Mouse (Mus musculus): ENCODE measurements at regions not wholly inside any gene's neighbourhood (a gene's known extent, or its start where the extent isn't known, plus 50 kb on each side); places are given as distances from the start of the nearest gene placed in this dataset.

DNA sequence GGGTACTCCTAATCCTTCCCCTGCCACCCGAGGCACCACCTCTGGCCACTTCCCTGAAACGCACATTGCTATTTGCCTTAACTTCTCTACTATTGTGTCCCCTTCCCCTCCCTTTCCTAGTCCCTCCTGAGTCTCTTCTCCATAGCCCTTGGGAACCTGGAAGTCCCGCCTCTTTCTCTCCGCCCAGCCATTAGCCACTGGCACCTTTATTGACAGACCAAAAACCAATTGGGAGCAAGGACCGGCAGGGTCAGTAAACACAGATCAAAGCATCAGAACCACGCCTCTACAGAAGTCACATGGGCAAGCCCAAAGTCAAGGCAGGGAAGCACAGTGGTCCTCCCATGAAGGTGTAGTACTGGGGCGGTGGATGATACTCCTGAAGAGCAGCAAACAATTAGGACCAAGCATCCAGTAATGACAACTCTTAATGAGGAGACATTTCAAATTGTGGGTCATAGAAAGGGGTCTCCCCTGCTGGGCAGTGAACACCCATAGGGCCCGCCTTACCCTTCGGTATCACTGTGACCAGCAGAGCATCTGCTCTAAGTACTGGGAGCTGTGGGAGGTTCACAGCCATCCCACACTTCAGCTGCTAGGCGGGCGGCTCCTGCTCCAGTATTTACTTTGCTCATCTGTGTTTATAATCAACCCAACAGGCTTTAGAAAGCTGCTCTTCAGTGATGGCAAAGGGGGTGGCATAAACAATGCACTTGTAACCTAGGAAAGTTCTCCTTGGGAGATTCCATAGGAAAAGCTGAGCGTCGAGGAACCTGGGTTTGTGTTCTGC lies 226.5 kb upstream of the Mphosph6 start:
- peak in 1 of 2 experiments; percentile 23 for DNase-seq (ENCODE audit: low spot score in 2 of 2)

DNA sequence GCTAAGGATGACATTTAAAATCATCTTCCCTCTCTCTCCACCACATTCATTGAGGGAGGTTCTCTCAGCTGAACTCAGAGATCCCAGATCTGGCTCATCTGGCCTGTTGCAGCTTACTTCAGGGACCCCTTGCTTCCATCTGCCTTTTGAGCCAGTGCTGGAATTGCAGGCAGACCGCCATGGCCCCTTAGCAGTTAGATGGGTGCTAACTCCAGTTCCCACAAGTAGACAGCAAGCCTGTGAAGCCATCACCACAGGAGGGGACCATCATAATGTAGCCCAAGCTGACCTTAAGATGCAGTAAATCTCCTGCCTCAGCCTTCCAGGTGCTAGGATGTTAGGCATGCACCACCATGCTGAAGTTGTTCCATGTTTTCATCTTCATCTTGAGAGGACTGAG lies 221.7 kb upstream of the Mphosph6 start:
- no peak for DNase-seq (ENCODE audit: low spot score in 2 of 2)

DNA sequence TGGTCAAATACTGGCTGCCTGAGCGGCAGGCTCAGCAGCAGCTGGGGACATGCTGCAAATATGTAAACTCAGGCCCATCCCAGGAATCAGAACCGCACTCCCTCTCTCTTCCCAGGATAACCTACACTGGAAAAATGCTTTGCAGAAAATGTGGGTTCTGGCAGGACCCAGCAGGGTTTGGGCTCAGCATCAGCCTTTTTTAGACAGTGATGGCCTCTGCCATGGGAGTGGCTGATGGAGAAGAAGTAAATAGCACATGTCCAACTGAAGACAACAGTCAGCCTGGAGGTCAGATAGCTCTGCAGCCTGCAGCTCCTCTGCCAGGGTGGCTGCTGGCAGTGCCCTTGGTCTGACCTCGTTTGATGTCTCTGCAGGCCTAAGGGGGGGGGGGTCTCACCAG lies 220.2 kb upstream of the Mphosph6 start:
- DNase-seq (ENCODE audit: low spot score in 2 of 2) = no peak

DNA sequence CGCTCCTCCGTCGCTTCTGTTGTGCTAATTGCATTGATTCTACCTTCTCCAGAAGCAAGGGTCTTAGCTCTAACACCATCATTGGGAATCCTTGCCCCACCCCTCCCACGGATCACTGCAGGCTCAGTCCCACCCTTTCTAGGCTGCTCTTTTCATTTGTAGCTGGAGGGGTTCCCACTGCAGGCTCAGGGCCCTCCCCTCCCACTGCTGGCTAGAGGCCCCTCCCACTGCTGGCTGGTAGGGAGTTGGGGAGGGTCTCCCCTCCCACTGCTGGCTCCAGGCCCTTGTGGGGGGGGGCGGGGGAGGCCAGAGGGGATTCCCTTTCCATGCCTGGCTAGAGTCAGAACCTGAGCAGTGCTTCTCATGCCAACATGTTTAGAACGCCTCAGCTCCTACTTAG lies 215.5 kb upstream of the Mphosph6 start:
- DNase-seq (ENCODE audit: low spot score in 2 of 2) = no peak

DNA sequence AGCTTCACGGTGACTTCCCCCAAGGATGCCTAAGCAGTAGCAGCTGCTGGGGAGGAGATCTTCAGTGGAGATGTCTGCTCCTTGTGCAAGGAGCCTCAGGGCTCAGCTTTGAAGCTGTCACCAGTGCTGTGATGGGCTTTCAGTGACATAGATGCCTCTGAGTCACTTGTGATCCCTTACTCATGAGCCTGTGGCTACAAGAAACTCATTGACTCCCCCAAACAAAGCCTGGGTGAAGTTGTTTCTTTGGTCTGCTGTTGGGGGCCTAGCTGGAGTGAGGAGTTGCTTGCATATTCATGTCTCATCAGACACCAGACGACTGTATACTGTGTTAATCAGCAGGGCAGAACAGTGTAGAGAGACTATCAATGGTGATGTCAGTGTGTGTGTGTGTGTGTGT lies 203.4 kb upstream of the Mphosph6 start:
- DNase-seq (ENCODE audit: low spot score in 2 of 2) = no peak

DNA sequence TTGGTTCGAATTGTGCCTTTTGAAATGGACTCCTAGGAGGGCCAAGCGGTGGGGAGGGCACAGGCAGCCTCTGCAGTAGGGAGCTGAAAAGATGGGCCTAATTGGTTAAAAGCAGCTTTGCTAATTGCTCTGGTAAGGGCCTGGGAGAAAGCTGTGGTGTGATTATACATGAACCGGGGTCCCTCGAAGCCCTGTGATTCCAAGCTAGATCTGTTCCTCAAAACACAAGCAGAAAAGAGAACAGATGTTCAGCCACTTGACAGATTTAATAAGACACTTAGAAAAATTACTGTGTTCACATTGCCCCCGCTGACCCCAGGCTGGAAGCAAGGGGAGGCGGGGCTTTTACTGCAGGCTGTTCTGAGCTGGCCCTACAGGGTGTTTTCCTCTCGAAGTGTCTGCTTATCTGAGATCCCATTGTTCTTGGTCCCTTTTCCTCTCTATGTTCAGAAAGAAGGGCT lies 202.7 kb upstream of the Mphosph6 start:
- no peak for DNase-seq (ENCODE audit: low spot score in 2 of 2)

DNA sequence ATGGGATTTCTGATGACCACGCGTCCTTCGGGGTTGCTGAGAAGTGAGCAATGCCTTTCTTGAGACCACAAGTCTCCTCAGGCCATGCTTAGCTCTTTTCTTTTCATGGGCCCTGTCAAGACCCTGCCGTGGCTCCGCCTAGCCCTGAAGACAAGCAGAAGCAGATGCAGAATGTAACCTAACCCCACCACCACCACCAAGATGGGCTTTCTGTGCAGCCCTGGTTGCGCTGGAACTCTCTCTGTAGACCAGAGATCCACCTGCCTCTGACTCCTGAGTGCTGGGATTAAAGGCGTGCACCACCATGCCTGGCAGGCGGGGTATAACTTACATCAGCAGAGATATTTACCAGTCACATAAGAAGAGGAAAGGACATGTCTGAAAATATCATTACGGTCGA lies 199.4 kb upstream of the Mphosph6 start:
- no peak for DNase-seq (ENCODE audit: low spot score in 2 of 2)

DNA sequence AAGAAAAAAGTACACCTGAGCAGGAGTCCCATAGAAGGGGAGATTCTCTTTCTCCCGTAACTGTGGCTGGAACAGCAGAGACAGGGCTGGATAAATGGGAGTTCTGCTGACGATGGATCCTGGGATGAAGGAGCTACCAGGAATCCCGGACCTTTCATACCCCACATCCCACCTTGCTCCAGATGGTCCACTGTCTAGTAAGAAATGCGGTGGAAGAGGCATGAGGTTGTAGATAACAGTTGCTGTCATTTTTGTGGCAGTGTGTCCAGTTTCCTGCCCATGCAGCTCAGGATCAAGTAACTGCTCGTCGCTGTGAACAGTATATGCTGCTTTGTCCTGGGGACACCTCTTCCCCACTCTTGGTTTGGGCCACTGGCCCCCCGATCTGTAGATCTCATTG lies 190.1 kb upstream of the Mphosph6 start:
- no peak for DNase-seq (ENCODE audit: low spot score in 2 of 2)

DNA sequence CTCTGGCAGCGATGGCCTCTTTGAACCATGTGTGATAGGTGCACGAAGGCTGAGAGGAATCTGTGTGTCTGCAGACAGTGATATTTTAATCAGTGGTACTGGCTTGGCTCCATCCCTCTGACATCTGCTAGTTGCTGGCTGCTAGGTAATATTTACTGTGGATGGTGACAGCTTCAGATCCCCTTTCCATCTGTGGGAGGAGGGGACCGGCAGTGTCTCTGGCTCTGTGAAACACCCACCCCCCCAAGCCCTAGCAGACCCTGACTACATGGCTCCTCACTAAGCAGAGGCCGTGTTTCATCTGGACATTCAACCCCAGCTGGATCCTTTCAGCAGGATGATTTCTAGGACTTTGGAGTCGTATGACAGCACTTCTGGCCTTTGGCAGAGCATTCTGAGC lies 187.0 kb upstream of the Mphosph6 start:
- no peak for DNase-seq (ENCODE audit: low spot score in 2 of 2)

DNA sequence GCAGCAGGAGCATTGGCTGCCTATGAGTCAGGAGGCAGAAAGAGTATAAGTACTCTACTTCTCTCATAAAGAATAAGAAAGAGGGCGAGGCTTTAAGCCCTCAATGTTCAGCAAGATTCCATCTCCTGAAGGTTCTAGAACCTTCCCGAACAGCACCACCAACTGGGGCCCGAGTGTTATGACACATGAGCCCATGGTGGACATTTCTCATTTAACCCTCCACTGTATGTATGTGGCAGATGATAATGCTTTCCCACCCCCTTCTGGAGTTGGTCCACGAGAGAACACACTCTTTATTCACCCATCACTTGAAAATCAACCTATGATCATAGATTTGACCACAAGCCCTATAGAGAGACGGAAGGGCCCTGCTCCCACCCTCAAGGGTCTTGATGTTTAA lies 166.6 kb upstream of the Mphosph6 start:
- no peak for DNase-seq (ENCODE audit: low spot score in 2 of 2)

DNA sequence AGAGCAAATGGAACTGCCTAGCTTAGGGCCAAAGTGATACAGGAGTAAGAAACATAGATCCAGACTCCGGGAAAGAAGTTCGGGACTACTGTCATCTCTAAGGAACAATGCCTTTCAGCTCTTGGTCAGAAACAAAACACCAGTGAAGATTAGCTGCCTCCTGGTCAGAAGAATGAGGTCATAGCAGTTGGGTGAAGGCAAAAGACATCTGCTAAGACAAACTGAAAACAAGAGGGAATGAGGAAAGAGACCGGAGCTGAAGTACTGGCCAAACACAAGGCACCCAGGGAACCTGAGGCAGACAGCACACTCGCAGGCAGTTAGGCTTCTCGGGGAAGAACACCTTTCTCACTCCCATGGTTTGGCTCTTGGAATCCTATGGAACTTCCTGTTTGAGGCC lies 164.8 kb upstream of the Mphosph6 start:
- DNase-seq (ENCODE audit: low spot score in 2 of 2) = no peak

DNA sequence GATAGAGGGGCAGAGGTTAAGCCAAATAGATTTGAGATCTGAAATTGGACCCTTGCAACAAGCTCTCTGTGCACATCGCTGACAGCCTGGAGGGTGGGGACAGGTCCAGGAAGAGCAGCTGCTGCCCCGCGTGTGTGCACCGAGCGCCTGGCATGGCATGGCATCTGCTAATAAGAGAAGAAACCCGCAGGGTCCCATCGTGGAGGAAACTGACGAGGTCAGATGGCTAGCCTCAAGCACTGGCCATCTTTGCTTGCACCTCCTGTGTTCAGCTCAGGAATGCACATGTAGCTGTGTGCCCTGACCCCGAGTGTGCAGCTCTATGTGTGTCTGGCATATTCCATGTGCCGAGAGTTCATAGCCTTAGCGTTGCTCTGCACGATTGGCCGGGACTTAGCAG lies 161.7 kb upstream of the Mphosph6 start:
- DNase-seq (ENCODE audit: low spot score in 2 of 2) = no peak

DNA sequence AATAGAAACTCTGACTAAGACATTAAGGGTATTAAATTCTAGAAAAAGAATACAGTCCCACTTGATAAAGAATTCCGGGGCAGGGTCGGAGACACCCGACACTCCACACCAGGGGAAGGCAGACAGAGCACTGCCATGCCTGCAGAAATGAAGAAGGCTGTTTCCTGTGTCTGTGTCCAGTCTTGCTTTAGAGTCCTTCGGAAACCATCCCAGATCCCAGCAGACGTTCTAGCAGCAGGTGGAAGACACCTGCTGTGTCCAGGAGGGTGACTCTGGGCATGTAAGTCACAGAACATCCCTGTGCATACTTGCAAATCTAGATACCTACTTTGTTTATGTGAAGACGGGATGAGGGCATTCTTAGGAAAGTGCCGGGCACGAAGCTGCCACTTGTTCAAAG lies 160.9 kb upstream of the Mphosph6 start:
- DNase-seq (ENCODE audit: low spot score in 2 of 2) = no peak

DNA sequence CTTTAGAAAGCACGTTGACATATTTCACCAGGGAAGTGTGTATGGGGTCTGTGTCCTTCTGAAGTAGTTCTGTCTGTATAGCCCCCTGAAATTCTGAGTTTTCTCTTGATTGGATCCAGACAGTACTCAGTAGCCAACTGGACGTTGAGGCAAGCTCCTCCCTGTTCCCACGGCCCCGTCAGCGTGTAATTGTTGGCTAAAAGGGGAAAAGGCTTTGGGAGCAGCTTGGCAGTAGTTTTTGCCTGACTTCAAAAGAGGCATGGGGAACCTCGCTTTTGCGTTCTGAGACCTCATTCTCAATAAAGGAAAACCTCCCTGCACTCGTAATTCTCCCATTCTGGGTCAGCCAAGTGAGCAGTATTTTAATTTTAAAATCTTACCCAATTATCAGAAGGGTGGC lies 157.8 kb upstream of the Mphosph6 start:
- DNase-seq (ENCODE audit: low spot score in 2 of 2) = no peak

DNA sequence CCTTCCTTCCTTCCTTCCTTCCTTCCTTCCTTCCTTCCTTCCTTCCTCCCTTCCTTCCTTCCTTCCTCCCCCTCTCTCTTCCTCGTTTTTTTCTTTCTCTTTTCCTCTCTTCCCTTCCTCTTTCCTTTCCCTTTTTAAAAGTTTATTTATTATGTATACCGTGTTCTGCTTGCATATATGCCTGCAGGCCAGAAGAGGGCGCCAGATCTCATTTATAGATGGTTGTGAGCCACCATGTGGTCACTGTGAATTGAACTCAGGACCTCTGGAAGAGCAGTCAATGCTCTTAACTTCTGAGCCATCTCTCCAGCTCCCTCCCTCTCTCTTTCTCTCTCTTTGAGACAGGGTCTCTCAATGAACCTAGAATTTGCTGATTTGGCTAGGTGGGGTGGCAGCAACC lies 157.2 kb upstream of the Mphosph6 start:
- DNase-seq (ENCODE audit: low spot score in 2 of 2) = no peak

DNA sequence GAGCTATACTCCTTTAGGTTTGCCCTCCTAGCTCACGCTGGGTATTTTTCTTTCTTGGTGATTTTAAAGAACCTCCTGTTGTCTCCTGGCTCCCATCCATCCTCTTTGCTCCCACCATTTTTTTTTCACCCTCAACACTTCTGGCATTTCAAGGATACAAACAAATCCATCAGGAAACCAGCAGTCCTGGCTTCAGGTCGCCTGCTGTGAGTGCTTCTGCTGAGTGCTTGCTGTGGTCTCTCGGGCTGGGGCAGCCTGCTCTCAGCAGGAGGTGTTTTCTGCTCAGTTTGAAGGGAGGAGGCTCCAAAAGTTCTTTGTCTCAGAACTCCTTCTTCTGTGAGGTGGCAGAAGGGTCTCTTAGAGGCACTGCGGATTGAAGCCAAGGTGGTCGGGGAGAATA lies 149.9 kb upstream of the Mphosph6 start:
- DNase-seq (ENCODE audit: low spot score in 2 of 2) = no peak

DNA sequence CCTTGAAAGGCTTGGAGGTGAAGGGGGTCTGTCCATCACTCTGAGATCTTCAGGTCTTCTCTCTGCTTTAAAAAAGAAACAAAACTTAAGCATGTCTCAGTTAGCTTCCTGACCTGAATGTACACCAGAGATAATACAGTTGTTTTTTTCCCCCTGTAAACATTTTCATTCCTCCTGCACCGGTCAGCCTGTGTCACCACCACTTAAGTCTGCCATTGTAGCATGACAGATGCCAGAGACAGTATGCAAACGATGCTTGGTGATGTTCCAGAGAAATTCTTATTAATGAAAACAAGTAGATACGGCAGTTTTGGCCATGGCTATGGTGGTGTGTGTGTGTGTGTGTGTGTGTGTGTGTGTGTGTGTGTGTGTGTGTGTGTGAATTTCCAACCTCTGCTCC lies 144.8 kb upstream of the Mphosph6 start:
- no peak for DNase-seq (ENCODE audit: low spot score in 2 of 2)

DNA sequence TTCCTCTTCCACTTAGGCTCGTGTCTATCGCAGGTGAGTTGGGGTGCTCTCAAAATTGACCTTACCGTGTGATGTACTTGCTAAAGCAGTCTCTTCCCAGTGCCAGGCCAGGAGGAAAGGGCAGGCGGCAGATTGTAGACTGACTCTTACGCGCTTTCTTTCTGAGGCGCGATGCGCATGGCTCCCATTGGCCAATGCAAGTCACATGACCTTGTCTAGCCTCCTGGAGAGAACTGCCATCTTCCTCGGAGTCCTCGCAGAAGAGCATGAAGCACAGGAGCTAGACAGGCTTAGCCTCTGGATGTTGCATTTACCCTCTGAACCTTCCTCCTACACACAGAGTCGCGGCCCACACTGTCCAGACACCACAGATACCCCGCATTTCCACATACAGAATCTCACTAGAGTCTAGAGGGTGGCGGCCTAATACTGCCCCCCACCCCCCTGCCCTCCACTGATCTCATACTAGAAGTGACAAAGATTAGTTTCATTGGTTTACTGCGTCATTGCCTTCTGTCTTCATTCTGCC lies 132.9 kb upstream of the Mphosph6 start:
- no peak for DNase-seq (ENCODE audit: low spot score in 2 of 2)

DNA sequence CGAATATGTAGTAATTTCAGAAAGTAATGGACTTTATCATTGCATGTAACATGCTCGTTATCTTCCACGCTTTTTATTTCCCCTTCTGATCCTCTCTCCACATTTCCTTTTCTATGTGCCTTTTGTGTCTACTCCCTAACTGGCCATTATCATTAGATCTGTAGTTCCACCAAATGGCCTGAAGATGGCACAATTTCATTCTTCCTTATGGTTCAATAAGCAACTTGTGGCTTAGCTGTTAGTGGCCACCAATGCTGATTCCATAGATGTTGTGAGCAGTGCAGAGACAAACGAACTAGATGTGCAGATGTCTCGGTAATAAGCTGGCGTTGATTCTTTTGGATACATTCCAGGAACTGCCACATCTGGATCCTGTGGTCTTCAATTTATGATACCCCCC lies 128.9 kb upstream of the Mphosph6 start:
- no peak for DNase-seq (ENCODE audit: low spot score in 2 of 2)

DNA sequence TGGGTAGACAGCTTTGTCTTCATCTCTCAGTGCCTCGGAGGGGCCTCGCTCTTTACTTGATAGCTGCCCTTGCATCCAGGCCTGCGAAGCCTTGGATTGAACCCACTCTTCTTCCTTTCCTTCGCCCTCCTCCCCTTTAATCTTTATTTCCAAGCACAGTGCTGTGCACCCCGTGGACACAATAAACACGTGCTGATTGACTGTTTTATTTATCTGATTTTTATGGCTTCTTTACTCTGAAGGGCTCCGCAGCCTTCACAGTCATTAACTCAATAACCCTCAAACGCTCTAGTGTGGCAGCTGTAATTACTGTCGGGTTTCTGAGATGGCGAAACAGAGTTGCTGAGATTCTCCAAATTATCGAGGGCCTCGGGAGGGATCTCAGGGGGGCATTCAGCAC lies 127.9 kb upstream of the Mphosph6 start:
- no peak for DNase-seq (ENCODE audit: low spot score in 2 of 2)

DNA sequence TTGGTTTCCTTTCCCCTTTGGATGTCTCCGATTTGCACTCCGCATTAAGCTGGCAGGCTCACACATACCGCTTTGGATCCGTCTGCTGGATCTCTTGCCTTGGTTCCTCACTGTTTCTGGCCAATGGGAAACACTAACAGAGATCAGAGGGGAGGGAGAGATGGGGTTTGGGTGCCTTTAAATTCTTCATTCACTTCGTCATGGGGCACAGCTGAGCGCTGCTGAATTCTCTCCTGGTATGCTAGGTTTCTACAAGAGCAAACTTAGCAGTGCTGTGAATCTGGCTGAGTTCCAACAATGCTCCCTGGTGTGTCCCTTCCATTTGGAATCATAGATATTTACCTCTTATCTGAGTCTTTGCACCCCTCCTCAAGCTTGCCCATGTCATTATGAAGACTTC lies 121.6 kb upstream of the Mphosph6 start:
- no peak for DNase-seq (ENCODE audit: low spot score in 2 of 2)

DNA sequence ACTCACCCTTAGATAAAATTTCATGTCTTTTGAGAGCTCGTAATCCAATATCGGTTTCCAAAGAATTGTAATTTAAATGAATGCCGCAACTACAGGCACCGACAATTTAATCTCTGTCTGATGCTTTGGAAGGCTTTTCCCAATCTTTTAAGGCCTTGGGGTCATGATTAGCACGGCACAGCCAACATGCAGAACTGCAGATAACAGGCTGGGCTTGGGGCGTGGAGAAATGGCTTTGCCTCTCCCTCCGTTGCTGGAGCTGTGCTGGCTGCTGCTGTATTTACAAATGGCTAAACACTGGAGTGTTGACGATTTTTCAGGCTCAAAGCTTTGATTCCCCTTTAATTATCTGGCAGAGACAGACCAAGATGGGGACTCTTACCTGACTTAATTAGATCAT lies 101.3 kb upstream of the Mphosph6 start:
- DNase-seq (ENCODE audit: low spot score in 2 of 2) = no peak

DNA sequence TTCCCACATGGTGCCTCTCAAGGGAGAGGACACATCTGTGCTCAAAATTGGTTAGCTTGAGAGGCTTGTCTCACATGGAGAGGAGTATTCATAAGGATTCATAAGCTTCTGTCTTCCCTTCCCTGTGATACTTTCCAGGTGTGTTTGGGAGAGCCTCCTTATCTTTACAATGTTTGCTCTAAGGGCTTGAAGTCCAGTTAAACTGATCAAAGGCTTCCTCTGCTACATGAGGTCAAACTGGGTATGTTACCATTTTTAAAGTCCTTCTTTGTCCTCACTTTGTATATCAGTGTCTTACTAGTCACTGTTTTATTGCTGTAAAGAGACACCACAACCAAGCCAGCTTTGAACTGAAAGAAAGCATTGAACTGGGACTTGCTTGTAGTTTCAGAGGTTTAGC lies 98.1 kb upstream of the Mphosph6 start:
- no peak for DNase-seq (ENCODE audit: low spot score in 2 of 2)

DNA sequence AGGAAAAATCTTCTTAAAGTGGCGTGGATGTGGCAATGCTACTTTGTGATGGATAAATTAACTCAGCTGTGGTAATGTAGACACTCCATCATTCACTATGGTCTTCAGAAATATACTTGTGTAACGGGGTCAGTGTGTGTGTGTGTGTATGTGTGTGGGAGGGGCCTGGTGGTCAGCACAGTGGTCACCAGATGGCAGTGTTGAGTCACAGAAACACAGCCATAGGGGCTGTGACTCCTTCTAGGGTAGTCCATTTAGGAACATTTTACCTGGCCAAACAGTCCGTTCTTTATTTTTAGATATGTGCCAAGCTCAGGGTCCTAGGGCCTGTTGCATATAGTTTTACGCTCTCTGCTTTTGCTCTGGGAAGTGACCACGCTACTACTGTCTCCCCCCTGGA lies 96.3 kb upstream of the Mphosph6 start:
- no peak for DNase-seq (ENCODE audit: low spot score in 2 of 2)
